Mouse (Mus musculus) thymus, adult 2 months (tissue): ENCODE results near the gene Sall4.

Experiments
- CTCF ChIP-seq: fragments of 200-500 bp; IDR thresholded peaks from 2 replicates; pipeline ENCODE4 v1.5.1; 2012; ENCODE audit warnings: mild to moderate bottlenecking, control low read depth, low read length, moderate library complexity, borderline replicate concordance; ENCODE audit not compliant: control insufficient read depth, poor library complexity, insufficient read depth; ENCODE audit errors: extremely low read depth
- POLR2A ChIP-seq: fragments of 200-500 bp; IDR thresholded peaks from 2 replicates; pipeline ENCODE4 v1.6.1; 2012; ENCODE audit warnings: mild to moderate bottlenecking, low read length, control low read depth, moderate library complexity; ENCODE audit not compliant: control insufficient read depth, poor library complexity, insufficient read depth; ENCODE audit errors: extremely low read depth

GRCm38 (mm10) chr2:168741273-168742058, 26.3 kb downstream of the Sall4 start:
- TF ChIP-seq CTCF (no peak), POLR2A (no peak)
